19 mouse cellular contexts compared by ENCODE assay signal in the genomic region with DNA sequence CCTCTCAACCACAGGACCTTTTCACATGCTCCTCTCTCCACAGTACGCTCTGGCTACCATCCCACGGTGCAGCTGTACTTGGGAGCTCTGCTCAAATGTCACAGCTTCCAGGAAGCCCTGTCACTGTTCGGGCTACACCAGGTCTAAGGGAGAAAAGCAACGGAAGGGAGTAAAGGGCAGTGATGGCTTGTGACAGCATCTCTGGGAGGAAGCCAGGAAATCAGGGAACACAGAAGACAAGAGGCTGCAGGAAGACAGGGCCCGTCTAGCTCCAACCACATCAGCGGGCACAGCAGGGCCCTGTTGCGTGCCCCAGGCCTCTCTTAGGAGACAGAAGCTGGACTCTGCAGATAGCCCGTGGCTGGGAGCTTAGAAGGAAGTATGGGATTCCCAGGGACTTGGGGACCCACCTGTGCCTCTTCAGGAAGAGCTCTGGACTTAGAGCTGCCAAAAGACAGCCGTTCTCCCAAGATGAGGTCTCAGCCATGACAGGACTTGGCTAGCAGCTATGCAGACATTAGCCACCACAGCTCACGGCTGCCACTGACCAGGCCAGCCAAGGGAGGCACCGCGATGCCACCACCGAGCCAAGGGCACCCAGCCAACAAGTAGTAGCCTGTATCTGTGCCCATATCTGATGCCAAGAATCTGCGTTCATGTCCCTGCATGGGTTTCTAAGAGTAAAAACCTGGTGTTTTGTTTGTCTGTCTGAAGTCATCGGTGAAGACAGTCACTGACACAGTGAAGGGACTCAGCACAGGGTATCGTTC.
DNase-seq lines count a peak whose midpoint lies in the region; ATAC-seq and TF ChIP-seq lines count a peak whose summit lies in the region.
"Had no signal": no experiment of that assay in that cellular context is flagged by ENCODE, and none has a peak within 500 bp of the region (broad histone marks: within the 10 kb centered on the region; RNA-seq: fewer than 3 reads in every experiment).

No protein-coding gene starts in this region.

- H3K36me3 ChIP-seq in hindbrain, postnatal 0 days (ENCODE audit: insufficient read depth, low read length) = no peaks in the 10 kb centered on the region
- no peaks in the 10 kb centered on the region for H3K36me3 ChIP-seq in hindbrain, embryonic 13.5 days
- no peaks in the 10 kb centered on the region for H3K36me3 ChIP-seq in midbrain, embryonic 13.5 days
- H3K36me3 ChIP-seq: heart, embryonic 10.5 days; hindbrain, embryonic 15.5 days; neural tube, embryonic 13.5 days had no signal

- no peak overlapping the region for H3K9ac ChIP-seq in hindbrain, postnatal 0 days (replicated peaks; ENCODE audit: low read length)
- H3K9ac ChIP-seq in hindbrain, embryonic 13.5 days = no peak overlapping the region
- H3K9ac ChIP-seq in midbrain, embryonic 13.5 days (replicated peaks) = no peak overlapping the region
- H3K9ac ChIP-seq: hindbrain, embryonic 15.5 days; liver, embryonic 14.5 days; neural tube, embryonic 13.5 days had no signal

- no peak for TF ChIP-seq CTCF in hindbrain, postnatal 0 days (IDR thresholded peaks at IDR 0.05; ENCODE audit: low read depth)

- H3K9me3 ChIP-seq in hindbrain, postnatal 0 days (ENCODE audit: low read length) = no peaks in the 10 kb centered on the region
- no peaks in the 10 kb centered on the region for H3K9me3 ChIP-seq in hindbrain, embryonic 13.5 days
- H3K9me3 ChIP-seq in midbrain, embryonic 13.5 days = no peaks in the 10 kb centered on the region
- H3K9me3 ChIP-seq: heart, embryonic 10.5 days; hindbrain, embryonic 15.5 days; neural tube, embryonic 13.5 days had no signal

- H3K27ac ChIP-seq in hindbrain, postnatal 0 days = no peak overlapping the region
- no peak overlapping the region for H3K27ac ChIP-seq in hindbrain, embryonic 13.5 days
- no peak overlapping the region for H3K27ac ChIP-seq in midbrain, embryonic 13.5 days
- H3K27ac ChIP-seq: heart, embryonic 10.5 days; hindbrain, embryonic 15.5 days; left cerebral cortex, adult 2 months; liver, embryonic 14.5 days; neural tube, embryonic 13.5 days had no signal

- ATAC-seq in hindbrain, postnatal 0 days = no peak
- no peak for ATAC-seq in hindbrain, embryonic 13.5 days (ENCODE audit: low FRiP score)
- ATAC-seq in cerebellum, adult (ENCODE audit: insufficient number of reproducible peaks, low FRiP score, low TSS enrichment) = peak; percentile 68; the same call in 1 of the 2 replicates
- no peak for ATAC-seq in midbrain, embryonic 13.5 days
- ATAC-seq: forebrain, embryonic 16.5 days had no signal

- peak; percentile 79 for DNase-seq in hindbrain, postnatal 0 days (ENCODE audit: low spot score)
- DNase-seq in cerebellum, adult 9-11 months = peak; percentile 89
- peak; percentile 43 for DNase-seq in gastrocnemius, postnatal 10 days
- DNase-seq in kidney, postnatal 4 days = no peak
- no peak for DNase-seq in heart, adult 11 months
- DNase-seq: heart, postnatal 14 days; kidney, adult 11 months; kidney, postnatal 10 days; right cerebral cortex, postnatal 25 days had no signal

- no peak overlapping the region for H3K4me3 ChIP-seq in hindbrain, postnatal 0 days (ENCODE audit: low read length)
- H3K4me3 ChIP-seq in hindbrain, embryonic 13.5 days = no peak overlapping the region
- H3K4me3 ChIP-seq in midbrain, embryonic 13.5 days (replicated peaks) = no peak overlapping the region
- H3K4me3 ChIP-seq: erythroblast, embryonic 14.5 days; heart, embryonic 10.5 days; hindbrain, embryonic 15.5 days; left cerebral cortex, adult 2 months; neural tube, embryonic 13.5 days had no signal

- no peak overlapping the region for H3K4me2 ChIP-seq in hindbrain, postnatal 0 days (ENCODE audit: low read depth, low read length)
- no peak overlapping the region for H3K4me2 ChIP-seq in hindbrain, embryonic 13.5 days
- no peak overlapping the region for H3K4me2 ChIP-seq in midbrain, embryonic 13.5 days (replicated peaks)
- H3K4me2 ChIP-seq: hindbrain, embryonic 15.5 days; neural tube, embryonic 13.5 days had no signal

- 53% methylated on average over 16 of the region's 16 CpGs for WGBS in hindbrain, postnatal 0 days
- 89% methylated on average over 16 of the region's 16 CpGs for WGBS in hindbrain, embryonic 13.5 days
- 91% methylated on average over 16 of the region's 16 CpGs for WGBS in midbrain, embryonic 13.5 days

- H3K4me1 ChIP-seq in hindbrain, postnatal 0 days (ENCODE audit: insufficient read depth, low read length) = peaks cover 10% of the 10 kb centered on the region; the same call in 1 of the 2 replicates
- peaks cover 64% of the 10 kb centered on the region for H3K4me1 ChIP-seq in hindbrain, embryonic 13.5 days (replicated peaks)
- peaks cover 41% of the 10 kb centered on the region for H3K4me1 ChIP-seq in midbrain, embryonic 13.5 days (replicated peaks)

- 0 out of 2 replicates have a peak, but pooled peaks cover 6% of the 10 kb centered on the region for H3K27me3 ChIP-seq in hindbrain, postnatal 0 days (ENCODE audit: insufficient read depth, low read length)
- H3K27me3 ChIP-seq in hindbrain, embryonic 13.5 days = 0 out of 2 replicates have a peak, but pooled peaks cover 13% of the 10 kb centered on the region
- no peaks in the 10 kb centered on the region for H3K27me3 ChIP-seq in midbrain, embryonic 13.5 days
- H3K27me3 ChIP-seq: hindbrain, embryonic 15.5 days had no signal

Comparison
In these comparisons a context has a peak if more than half of its experiments do, and no peak if none do; other contexts are left out.
1. DNase-seq: peak in hindbrain, postnatal 0 days (single experiment), cerebellum, adult 9-11 months (single experiment) and gastrocnemius, postnatal 10 days (single experiment); none in kidney, postnatal 4 days (0 of 2) and heart, adult 11 months (single experiment).